Mouse (Mus musculus) natural killer cell, adult 2 months (primary cell): ENCODE data around the gene Slco4a1.
A peak's percentile ranks its signal among the peaks of the same experiment; 100 is the strongest.

Source experiments
- DNase-seq, 2 experiments: peaks; one replicate each; pipeline ENCODE4 v3.0.0; 2022; ENCODE audit warnings: low spot score in 2 of 2

Gene Slco4a1

DNA sequence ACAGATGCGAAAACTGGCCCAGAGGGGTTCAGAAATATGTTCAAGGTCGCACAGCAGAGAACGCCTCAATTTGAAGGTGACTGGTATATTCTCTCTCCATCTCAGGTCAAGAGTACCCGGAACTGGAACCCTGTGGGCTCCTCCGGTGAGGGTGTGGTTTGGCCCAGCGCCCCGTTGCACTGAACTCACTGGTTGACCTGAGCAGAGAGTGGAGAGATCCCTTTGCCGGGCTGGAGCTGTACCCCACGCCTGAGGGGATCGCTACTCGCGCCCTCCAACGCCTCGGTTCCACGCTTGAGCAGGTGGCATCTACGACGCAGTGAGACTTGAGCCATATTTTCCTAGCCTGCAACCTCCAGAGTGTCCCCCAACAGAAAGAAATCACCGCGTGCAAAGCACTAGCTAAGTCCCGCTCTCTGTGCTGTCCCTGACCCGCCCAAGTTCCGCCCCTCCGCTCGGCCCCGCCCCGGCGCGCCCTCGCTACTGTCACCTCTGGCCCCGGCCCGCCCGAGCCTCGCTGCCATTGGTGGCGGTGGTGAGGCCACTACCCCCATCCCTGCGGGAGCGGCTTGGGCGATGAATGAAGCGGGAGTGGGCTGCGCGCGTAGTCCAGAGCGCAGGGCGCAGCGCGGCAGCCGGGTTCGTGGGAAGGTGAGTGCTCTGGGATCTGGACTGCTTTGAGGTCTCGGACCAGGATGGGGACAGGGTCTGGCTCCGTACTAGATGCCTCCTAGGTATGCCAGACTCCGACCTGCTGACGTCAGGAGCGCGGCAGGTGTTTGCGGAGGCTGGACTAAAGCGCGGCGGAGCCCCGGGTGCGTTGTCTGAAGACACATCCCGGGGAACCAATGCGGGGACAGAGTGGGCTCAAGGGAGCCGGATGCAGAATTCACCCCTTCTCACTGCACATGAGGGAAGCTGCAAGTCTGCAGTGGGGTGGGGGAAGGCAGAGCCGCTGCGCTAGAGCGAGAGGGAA is at the start of gene Slco4a1:
Slco4a1 (plus strand) TSS at position 523 of the 976 bp plus-strand sequence.
- peak; percentile 84 to 88 for DNase-seq

DNA sequence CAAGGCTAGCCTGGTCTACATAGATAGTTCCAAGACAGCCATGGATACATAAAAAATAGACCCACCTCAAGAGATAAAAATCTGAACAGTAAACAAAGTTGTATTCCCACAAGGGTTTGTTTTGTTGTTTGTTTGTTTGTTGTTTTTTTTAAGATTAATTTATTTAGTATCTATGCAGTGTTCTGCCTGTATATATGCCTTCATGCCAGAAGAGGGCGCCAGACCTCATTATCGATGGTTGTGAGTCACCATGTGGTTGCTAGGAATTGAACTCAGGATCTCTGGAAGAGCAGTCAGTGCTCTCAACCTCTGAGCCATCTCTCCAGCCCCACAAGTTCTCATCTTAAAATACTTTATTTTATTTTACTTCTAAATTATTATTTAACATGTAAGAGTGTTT is 47.6 kb upstream of the Slco4a1 start:
- DNase-seq: no peak

DNA sequence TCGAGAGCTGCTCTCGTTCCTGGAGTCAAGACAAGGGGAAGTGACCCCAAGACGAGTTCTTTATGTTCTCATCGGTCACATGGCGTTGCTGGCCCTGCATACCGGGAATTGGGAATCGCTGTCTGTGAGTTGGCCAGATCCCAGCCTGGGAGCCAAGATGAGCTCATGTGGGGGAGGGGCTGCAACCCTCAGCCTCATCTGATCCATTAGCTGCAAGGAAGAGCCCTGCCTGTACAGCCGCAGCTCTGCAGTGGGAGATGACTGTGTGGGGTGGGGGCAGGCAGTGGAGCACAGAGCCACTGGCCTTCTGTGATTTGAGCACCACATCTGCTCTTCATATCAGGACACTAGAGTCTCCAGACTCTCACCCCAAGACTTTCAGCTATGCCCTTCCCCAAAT is 45.6 kb upstream of the Slco4a1 start:
- DNase-seq: no peak

DNA sequence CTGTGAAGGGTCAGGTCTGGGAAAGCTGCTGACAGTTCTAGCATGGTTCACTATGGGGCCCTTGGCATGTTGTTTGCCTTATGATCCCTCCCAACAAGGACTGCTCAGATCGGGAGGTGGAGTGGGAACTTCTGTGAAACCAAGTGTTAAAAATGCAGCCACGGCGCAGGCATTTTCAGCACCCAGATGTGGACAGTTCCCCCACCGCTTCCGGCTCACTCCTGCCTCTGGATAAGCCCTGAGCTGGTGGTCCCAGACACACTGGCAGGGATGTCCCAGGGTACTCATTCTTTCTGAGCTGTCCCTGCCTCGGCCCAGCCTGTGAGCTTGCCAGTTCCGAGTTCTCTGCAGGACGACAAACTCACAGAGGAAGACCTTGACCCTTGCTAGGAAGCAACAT is 45.0 kb upstream of the Slco4a1 start:
- no peak for DNase-seq

DNA sequence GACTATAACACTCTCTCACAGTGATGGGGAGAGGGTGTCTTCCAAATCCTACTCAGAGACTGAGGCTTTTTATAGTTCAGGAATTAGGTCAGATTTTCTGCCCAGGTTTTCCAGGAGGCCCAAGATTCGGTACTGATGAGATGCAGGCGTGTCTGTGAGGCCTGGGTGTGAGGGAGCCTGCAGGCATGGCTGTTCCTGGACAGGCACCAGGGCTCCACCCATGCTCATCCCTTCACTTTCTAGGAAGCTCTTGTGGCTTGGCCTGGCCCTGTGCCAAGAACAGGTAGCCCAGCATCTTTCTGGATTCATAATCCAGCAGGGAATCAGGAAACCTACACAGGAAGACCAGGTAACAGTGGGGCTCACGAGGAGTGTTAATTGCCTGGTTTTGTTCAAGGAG is 40.4 kb upstream of the Slco4a1 start:
- DNase-seq: no peak

DNA sequence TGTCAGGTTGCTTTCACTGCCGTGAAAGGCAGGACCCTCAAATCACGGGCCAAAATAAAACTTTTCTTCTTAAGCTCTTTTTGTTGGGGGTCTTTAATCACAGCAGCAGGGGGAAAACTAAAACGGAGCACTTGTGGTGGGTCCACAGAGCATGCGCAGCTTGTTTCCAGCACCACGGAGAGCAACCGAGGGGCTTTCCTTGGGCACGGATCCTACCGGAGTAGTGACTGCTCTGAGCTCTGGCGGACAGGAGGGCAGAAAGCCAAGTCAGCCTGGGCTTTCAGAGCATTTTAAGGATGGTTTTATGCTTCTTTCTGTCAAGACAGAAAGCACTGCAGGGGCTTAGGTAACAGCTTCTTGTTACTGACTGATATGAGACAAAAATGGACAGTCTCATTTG is 38.3 kb upstream of the Slco4a1 start:
- no peak for DNase-seq

DNA sequence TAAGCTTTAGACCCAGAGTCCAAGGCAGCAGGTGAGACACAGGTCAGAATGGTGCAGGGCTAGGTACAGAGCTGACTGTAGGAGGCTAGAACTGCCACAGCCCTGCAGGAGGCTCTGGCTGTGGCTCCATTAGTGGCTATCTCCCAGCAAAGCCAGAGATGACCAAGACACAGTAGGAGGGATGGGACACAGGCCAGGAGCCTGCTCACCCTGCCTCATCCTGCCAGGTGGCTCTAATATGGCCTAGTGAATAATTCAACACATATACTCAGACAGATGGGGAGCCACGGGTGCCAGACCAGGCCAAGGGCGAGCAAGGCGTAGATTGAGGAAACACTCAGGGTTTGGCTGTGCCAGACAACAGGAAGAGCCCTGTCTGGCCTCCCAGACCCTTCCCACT is 35.4 kb upstream of the Slco4a1 start:
- no peak for DNase-seq

DNA sequence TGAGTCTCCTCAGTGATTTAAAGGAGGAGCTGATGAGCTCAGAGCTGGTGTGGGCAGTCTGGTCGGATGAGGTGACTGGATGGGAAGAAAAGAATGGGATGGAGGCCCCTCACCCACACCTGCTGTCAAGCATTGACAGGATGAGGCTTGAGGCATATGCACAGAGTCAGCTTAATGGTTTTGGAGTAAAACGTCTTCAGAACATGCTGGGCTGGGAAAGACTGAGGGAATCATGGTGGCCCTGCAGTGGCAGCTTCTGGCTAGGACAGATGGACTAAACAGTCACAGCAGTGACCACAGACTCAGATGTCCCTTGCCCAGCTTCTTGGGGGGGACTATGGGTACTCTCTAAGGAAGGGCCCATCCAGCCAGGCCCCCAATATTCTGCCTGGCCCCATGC is 30.9 kb upstream of the Slco4a1 start:
- no peak for DNase-seq

DNA sequence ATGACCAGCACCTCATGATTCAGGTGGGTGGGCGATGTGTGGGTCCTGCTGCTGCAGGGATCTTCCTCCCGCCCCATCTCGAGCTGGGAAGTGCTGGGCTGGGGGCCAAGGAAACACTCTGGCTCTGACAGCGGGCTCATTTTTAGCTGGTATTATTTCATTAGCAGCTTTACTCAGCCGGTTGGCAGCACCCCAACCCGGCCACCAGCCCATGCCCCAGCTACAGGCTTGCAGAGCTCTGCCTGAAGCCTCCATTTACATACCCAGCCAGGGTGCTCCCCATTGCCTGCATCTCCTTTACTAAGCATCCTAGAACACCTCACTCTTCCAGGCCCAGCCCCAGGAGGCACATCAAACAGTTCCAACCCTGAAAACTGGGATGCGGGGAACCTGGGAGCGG is 29.0 kb upstream of the Slco4a1 start:
- no peak for DNase-seq

DNA sequence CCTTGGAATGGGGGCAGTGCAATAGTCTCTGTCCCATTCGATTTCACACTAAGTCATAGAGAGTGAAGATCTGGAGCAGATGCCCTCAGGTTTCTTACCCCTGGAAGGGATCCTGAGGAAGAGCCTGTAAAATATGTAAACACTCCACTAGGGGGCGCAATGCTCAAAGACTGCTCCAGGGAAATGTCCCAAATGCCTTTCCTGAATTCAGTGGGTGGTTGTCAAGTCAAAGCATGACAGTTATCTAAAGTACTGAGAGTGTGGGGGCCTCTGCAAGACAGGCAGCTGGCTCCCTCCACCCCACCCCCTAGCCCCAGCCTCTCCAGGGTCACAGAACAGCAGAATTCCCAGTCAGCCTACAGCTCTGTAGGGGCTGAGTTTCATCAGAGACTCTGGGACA is 27.7 kb upstream of the Slco4a1 start:
- peak in 1 of 2 experiments; percentile 18 for DNase-seq

DNA sequence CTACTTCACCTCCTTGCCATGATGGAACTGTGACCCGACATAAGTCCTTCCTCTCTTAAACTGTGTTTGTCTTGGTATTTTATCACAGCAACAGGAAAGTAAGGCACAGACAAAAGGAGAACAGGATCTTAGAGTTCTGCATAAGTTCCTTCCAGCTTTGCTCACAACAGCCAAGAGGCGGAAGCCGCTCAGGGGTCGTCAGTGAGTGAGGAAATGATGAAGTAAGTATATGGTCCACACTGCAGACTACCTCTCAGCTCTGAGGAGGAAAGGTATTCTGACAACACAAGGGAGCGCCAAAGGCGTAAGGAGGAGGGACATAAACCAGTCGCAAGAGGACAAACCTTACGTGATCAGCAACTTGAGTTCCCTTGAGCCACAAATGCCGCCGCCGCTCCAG is 25.4 kb upstream of the Slco4a1 start:
- DNase-seq: no peak

DNA sequence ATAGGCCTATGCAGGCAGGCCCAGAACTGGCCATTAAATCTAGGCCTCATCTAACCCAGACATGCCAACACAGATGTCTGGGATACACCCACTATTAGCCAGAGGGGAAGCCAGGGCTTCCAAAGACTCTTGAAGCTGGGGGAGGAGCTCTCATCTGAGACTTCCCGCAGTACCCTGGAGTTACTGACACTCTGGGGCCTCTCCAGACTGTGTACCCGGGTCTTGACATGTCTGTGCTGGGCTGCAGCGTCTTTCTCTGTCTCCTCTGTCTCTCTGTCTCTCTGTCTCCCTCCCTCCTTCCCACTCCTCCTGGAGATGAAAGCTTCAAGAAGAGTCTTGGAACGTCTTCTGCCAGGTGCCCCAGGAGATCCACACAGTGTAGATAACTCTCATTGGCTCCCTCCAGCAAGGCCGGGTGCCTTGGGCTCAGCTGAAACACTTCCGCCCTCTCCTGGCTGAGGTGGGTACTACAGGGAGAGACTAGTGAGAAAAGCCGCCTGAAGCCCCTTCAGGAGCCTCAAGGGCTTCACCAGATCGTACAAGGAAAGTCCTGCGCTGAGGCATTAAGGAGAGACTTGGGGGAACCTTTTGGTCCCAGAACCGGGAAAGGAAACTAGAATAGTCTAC is 23.9 kb upstream of the Slco4a1 start:
- peak; percentile 65 to 79 for DNase-seq

DNA sequence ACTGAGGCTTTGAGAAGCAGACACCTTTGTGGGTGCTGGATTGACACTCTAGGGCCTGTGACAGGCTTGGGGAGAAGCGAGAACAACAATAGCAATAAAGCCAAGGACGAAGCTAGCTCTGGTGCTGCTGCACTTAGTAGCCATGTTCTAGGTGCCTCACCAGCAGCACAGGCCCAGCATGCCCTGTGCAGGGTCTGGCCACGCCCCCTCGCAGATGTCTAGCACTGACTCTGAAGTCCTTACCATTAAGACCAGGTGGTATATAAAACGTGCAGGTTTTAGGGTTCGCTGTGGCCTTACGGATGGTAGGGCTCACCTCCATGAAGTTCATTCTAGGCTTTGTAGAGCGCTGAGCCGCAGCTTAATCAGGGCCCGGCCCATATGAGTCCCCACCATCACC is 23.3 kb upstream of the Slco4a1 start:
- DNase-seq: no peak

DNA sequence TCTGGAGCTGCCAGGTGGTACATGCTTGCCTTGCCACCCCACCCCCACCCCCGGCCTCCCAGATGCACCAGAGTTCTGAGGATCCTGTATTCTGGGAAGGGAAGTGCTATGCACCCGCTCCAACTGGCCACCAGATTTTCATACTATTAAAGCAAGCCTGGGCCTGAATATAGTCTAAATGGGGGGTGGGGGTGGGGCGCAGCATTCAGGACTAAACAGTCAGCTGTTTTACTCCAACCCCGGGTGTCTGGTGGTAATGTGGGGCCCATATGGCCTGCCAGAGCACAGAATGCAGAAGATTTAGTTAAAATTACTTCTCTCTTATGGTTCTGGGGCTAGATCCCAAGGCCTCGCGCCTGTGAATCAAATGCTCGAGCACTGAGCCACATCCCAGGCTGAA is 22.7 kb upstream of the Slco4a1 start:
- DNase-seq: no peak

DNA sequence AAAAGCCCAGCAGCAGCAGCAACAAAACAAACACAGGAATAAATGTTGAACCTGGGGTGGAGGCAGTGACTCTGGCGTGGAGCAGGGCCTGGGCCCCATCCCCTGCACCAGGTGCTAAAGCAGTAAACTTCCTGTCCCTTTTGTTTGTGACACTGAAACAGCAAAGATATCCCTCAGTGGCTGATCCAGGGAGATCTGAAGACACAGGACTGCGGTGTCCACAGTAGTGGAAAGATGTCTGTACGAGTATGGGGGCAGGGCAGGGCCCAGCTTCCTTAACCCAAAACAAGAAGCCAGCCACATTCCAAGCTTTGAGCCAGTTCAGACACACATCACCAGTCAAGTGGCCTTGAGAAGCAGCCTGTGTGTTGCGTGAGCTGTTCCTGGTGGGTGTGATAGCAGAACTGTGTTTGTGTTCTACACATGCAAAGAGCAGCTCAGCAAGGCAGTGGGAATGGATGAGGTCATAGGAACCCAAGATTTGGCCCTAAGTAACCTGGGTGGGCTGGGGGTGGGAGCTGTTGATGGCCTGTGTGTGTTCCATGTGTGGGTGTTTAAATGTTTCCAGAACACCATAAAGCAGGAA is 20.6 kb upstream of the Slco4a1 start:
- DNase-seq: no peak

DNA sequence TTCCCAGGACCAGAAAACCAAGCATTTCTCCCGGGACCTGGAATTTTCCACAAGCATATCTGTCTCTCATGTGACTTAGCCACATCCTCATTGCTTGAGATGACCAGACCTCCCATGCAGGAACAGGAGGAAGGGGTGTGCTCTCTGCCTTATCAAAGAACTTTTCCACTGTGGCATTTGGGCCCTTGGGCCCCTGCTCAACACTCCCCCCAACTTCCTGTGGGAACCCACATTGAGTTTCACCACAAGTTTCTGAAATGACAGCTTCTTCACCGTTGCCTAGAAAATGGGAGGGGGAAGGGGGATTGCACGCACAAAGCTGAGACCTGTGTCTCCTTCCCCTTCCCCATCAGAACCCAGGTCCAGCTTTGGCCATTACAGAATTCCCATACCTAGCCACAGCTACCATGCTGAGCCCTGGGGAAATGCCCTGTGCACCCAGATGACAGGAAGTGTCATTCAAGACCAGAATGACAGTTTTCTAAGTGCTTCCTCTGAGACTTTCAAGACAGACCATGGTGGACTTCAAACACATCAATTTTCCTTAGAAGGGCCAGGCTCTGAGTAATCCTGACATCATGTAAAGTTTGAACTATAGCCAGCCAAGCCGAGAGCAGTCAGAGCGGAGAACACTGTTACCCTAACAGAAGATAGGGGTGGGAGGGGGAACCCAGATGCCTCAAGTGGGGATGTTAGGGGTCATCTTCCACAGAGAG is 18.7 kb upstream of the Slco4a1 start:
- DNase-seq: peak; percentile 36 to 53

DNA sequence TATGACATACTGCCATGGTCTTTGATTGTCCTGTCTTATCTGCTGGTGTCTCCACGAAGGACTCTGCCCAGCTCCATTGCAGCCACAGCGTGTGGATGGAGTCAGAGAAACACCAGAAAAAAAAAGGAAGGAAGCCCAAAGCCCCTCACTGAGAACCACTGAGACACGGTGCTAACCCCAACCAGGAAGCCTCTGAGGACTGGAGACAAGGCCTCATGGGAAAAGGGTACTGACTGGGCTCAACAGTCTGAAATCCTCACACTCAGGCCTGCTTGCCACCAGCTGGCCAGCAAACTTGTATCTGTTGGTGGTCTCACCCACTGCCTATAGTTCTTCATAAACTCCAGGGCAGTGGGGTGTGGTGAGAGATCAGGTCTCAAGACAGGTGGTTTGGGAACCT is 16.3 kb upstream of the Slco4a1 start:
- peak in 1 of 2 experiments; percentile 12 for DNase-seq

DNA sequence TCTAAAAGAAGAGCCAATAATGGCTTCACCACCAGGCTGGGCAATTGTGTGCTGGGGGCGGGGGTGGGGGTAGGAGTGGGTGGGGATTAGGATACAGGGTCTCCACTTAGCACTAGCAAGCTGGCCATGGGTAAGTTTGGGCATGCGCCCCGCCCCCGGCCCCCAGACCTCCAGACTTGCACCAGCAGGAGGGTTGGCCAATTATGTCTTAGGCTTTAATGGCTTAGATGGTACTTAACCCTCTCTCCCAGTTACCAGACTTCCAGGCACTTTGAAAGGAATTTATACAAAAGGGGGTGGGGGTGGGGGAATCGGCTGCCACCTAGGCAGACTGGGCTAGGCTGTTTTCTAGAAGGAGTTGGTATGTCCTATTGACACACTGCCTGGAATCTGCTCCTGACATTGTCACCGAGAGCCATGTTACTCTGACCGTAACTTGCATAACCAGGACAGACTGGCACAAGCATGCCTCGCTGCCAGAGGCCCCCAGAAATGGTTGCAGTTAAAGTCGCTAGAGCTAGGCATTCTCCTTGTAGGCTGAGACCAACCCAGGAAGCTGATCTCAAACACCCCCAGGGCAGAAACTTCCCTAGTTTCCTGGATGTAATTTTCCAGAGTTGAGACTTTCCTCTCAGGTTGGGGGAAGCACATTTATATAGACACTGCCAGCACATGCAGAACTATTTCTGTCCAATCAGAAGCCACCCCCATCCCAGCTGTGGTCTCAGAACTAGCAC is 15.3 kb upstream of the Slco4a1 start:
- no peak for DNase-seq

DNA sequence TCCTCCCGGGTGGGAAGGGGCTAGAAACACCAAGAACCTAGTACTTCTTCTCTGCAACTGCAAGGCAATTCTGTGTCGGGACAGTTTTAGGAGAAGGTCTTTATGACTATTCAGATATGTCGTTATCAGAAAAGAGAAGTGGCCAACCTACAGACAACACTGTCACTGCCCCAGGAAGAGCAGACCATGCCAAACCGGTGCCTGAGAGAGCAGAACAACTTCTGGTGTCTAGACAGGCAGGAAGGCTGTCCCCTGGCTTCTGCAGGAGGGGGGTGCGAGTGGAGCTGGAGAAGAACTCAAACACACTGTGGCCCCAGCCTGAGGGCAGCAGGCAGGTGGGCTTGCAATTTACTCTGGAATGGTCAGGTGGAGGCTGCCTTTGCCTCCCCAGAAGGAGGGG is 14.0 kb upstream of the Slco4a1 start:
- DNase-seq: peak in 1 of 2 experiments; percentile 43

DNA sequence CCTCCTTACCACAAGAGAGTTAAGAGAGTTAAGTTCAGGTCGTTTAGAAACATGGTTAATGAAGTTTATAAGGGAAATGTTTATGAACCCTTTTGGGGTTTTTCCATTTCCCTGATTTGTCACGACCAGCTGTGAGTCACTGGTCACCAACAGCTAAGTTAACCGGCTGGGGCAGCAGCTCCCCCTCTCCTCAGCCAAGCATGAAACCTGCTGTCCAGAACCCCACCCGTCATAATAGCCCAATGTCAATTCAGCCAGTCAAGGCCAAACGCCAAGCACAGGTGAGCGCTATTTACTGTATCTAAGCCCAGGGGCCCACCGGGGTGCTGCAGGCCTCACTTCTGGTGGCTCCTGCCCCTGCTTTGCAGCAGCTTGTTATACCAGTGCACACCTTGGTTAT is 12.2 kb upstream of the Slco4a1 start:
- DNase-seq: no peak
